Mouse (Mus musculus): ENCODE results near the gene Bean1. TPM values are rescaled to one million over a fixed set of nuclear protein-coding genes. Genes with fewer than 3 reads are reported as not detected.

Bean1 gene
- 0.15 and 0.85 TPM in 2 replicates for polyA plus RNA-seq (2016; fragmentation: Nextera tagmentation; extraction: Ambion mirVana)

DNA sequence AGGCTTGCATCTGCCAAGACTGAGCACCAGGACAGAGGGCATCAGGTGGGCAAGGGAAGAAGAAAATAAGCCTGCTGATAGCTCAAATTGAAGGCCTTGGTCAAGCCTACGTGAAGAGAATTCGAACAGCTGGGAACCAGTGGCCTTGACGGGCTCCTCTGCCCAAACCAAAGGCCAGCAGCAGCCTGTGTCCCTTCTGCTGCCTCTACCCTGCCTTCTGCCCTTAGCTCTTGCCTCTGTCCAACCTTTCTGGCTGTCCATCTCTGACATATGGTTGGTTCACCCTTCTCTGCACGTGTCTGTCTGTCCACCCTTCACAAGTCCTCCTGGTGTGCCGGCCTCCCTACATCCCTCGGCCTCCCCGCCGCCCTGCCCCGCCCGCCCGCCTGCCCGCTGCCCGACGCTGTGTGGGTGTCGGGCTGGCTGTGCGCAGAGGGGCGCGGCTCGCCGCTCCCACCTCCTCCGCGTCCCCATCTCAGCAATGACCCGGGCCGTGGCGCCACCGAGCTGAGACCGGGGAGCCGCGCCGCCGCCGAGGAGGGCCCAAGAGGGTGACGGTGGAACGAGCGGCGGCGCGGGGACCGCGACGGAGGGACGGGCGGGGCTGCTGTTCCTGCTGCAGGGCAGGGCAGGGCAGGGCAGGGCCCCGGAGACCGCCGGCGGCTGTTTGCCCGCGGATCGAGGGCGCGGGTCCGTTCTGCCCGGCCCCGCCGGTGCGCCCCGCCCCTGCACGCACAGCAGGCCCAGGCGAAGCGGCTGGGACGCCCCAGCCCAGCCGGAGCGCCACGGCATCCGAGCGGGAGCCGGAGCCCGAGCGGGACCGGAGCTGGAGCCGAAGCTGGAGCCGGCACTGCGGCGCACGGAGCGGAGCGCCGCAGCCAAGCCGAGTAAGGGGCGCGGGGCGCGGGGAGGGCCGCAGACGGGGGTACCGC, at the start of gene Bean1:
Bean1 (plus strand) TSS at position 325 of the 932 bp plus-strand sequence.
- Histone ChIP-seq H3K4me1 (replicated peaks) (peaks cover 18% of the 10 kb centered on the region), H3K27ac (peak within 1 kb of the TSS; percentile 85), H3K27me3 (ENCODE audit: insufficient read depth, poor library complexity, severe bottlenecking) (peaks cover 59% of the 10 kb centered on the region), H3K4me3 (peak within 1 kb of the TSS; percentile 79), H3K9me3 (no peaks in the 10 kb centered on the region), H3K36me3 (no peaks in the 10 kb centered on the region)
- peak; percentile 60 for DNase-seq (ENCODE audit: low spot score)
- WGBS: 2% methylated on average over 87 of the region's 87 CpGs

GRCm38 (mm10) chr8:104121640-104122416, 48.4 kb upstream of the Bean1 start:
- 87% methylated on average over 12 of the region's 12 CpGs for WGBS
- H3K27ac ChIP-seq: no peak overlapping the region
- no peaks in the 10 kb centered on the region for H3K4me1 ChIP-seq (replicated peaks)
- DNase-seq (ENCODE audit: low spot score): no peak
- H3K36me3 ChIP-seq: no peaks in the 10 kb centered on the region
- H3K4me3 ChIP-seq: no peak overlapping the region
- no peaks in the 10 kb centered on the region for H3K27me3 ChIP-seq (ENCODE audit: insufficient read depth, poor library complexity, severe bottlenecking)
- no peaks in the 10 kb centered on the region for H3K9me3 ChIP-seq

DNA sequence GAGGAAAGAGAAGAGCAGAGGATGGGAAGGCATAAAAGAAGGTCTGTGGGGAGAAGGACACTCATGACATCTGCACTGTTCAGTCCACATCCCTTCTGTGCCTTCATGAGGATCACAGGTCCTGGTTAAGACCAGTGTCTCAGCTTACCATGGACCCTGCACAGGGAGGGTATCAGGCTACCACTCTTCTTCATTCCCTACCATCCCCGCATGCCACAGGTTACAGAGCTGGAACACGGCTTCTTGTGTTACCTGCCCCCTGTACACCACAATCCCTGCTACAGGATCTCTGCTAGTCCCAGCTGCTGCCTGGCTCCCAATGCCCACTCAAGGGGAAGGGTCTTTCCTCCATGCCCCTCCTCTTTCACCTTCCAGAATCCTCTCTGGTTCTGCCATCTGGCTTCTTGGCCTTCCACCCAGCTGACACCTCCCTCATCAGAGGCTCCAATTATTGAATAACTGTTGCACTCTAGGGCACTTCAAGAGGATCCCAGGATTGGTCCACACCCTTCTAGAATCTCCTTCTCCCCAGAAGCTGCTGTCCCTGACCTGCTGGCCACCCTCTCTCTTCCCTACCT, 47.1 kb upstream of the Bean1 start:
- no peak overlapping the region for H3K27ac ChIP-seq
- no peak overlapping the region for H3K4me3 ChIP-seq
- WGBS: 88% methylated on average over 2 of the region's 2 CpGs
- no peaks in the 10 kb centered on the region for H3K27me3 ChIP-seq (ENCODE audit: insufficient read depth, poor library complexity, severe bottlenecking)
- no peaks in the 10 kb centered on the region for H3K36me3 ChIP-seq
- no peaks in the 10 kb centered on the region for H3K4me1 ChIP-seq (replicated peaks)
- DNase-seq (ENCODE audit: low spot score): no peak
- H3K9me3 ChIP-seq: no peaks in the 10 kb centered on the region

- no peaks in the 10 kb centered on the region for H3K36me3 ChIP-seq
- H3K9me3 ChIP-seq: no peaks in the 10 kb centered on the region
- 82% methylated on average over 5 of the region's 5 CpGs for WGBS
Observed at GRCm38 (mm10) chr8:104124534-104124933, 45.7 kb upstream of the Bean1 start.

GRCm38 (mm10) chr8:104127160-104127883, 42.9 kb upstream of the Bean1 start:
- WGBS: 81% methylated on average over 4 of the region's 4 CpGs
- no peaks in the 10 kb centered on the region for H3K36me3 ChIP-seq
- no peak for DNase-seq (ENCODE audit: low spot score)

More at GRCm38 (mm10) chr8:104124534-104124933, 45.7 kb upstream of the Bean1 start:
- H3K4me1 ChIP-seq (replicated peaks): no peaks in the 10 kb centered on the region
- H3K4me3 ChIP-seq: no peak overlapping the region
- H3K27me3 ChIP-seq (ENCODE audit: insufficient read depth, poor library complexity, severe bottlenecking): no peaks in the 10 kb centered on the region
- no peak for DNase-seq (ENCODE audit: low spot score)
- no peak overlapping the region for H3K27ac ChIP-seq

DNA sequence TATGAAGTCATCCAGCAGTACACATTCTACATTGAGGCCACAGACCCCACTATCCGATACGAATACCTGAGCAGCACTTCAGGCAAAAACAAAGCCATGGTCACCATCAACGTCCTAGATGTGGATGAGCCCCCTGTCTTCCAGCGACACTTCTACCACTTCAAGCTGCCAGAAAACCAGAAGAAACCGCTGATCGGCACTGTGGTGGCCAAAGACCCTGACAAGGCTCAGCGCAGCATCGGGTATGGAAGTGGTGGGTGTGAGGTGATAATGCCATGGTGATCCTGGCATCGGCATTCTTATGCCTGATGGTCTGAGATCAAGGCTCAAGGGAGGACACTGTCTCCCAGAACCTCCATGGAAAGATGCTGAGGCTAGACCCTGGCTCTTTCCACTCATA, 39.3 kb upstream of the Bean1 start:
- DNase-seq (ENCODE audit: low spot score): no peak
- no peaks in the 10 kb centered on the region for H3K4me1 ChIP-seq (replicated peaks)
- 93% methylated on average over 9 of the region's 9 CpGs for WGBS

More at GRCm38 (mm10) chr8:104127160-104127883, 42.9 kb upstream of the Bean1 start:
- H3K27me3 ChIP-seq (ENCODE audit: insufficient read depth, poor library complexity, severe bottlenecking): no peaks in the 10 kb centered on the region
- H3K27ac ChIP-seq: no peak overlapping the region
- H3K9me3 ChIP-seq: no peaks in the 10 kb centered on the region
- H3K4me3 ChIP-seq: no peak overlapping the region
- no peaks in the 10 kb centered on the region for H3K4me1 ChIP-seq (replicated peaks)

GRCm38 (mm10) chr8:104131414-104131975, 38.7 kb upstream of the Bean1 start:
- no peak for DNase-seq (ENCODE audit: low spot score)

More for the DNA sequence above, 39.3 kb upstream of the Bean1 start:
- H3K9me3 ChIP-seq: no peaks in the 10 kb centered on the region
- H3K27me3 ChIP-seq (ENCODE audit: insufficient read depth, poor library complexity, severe bottlenecking): no peaks in the 10 kb centered on the region
- H3K4me3 ChIP-seq: no peak overlapping the region
- no peak overlapping the region for H3K27ac ChIP-seq
- H3K36me3 ChIP-seq: no peaks in the 10 kb centered on the region

DNA sequence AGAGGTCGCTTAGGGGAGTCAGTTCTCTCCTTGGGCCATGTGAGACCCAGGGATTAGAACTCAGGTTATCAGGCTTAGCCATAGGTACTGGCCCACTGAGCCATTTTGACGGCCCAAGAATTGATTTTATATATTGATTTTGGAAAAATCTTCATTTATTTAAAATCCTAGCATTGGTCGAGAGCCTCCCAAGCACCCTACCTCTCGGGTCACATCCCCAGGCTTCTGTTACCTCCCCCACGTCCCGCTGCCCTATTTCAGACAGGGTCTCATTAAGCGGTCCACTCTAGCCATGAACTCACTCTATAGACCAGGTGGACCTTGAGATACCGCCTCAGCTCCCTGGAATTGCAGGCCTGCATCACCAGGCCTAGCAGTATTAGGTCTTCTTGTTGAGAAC, 35.7 kb upstream of the Bean1 start:
- Histone ChIP-seq H3K36me3 (no peaks in the 10 kb centered on the region), H3K4me1 (replicated peaks) (no peaks in the 10 kb centered on the region), H3K9me3 (no peaks in the 10 kb centered on the region), H3K27ac (no peak overlapping the region), H3K4me3 (no peak overlapping the region), H3K27me3 (ENCODE audit: insufficient read depth, poor library complexity, severe bottlenecking) (no peaks in the 10 kb centered on the region)
- DNase-seq (ENCODE audit: low spot score): no peak
- WGBS: 94% methylated on average over 8 of the region's 8 CpGs

More at GRCm38 (mm10) chr8:104131414-104131975, 38.7 kb upstream of the Bean1 start:
- no peaks in the 10 kb centered on the region for H3K4me1 ChIP-seq (replicated peaks)
- no peaks in the 10 kb centered on the region for H3K9me3 ChIP-seq
- H3K4me3 ChIP-seq: no peak overlapping the region
- H3K27me3 ChIP-seq (ENCODE audit: insufficient read depth, poor library complexity, severe bottlenecking): no peaks in the 10 kb centered on the region
- H3K36me3 ChIP-seq: no peaks in the 10 kb centered on the region
- 93% methylated on average over 7 of the region's 7 CpGs for whole genome bisulfite sequencing
- no peak overlapping the region for H3K27ac ChIP-seq

- 85% methylated on average over 3 of the region's 3 CpGs for WGBS
- no peaks in the 10 kb centered on the region for H3K27me3 ChIP-seq (ENCODE audit: insufficient read depth, poor library complexity, severe bottlenecking)
- H3K4me3 ChIP-seq: no peak overlapping the region
- H3K4me1 ChIP-seq (replicated peaks): no peaks in the 10 kb centered on the region
- H3K36me3 ChIP-seq: no peaks in the 10 kb centered on the region
- H3K27ac ChIP-seq: no peak overlapping the region
- H3K9me3 ChIP-seq: no peaks in the 10 kb centered on the region
- no peak for DNase-seq (ENCODE audit: low spot score)
Observed at GRCm38 (mm10) chr8:104136277-104136676, 34.0 kb upstream of the Bean1 start.

GRCm38 (mm10) chr8:104137636-104138035, 32.6 kb upstream of the Bean1 start:
- Histone ChIP-seq H3K36me3 (no peaks in the 10 kb centered on the region), H3K4me1 (replicated peaks) (no peaks in the 10 kb centered on the region), H3K4me3 (no peak overlapping the region), H3K9me3 (no peaks in the 10 kb centered on the region), H3K27ac (no peak overlapping the region), H3K27me3 (ENCODE audit: insufficient read depth, poor library complexity, severe bottlenecking) (no peaks in the 10 kb centered on the region)
- WGBS: 86% methylated on average over 5 of the region's 5 CpGs
- no peak for DNase-seq (ENCODE audit: low spot score)

DNA sequence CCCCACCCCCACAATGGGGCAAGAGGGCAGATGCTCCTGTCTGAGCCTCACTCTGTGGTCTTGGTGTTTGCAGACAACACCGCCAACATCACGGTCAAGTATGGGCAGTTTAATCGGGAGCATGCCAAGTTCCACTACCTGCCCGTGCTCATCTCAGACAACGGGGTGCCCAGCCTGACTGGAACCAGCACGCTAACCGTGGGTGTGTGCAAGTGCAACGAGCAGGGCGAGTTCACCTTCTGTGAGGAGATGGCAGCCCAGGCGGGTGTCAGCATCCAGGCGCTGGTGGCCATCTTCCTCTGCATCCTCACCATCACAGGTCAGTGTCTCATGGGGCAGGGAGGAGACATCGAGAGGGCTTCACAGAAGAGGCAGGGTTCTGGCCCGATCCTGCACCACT, 29.6 kb upstream of the Bean1 start:
- no peak for DNase-seq (ENCODE audit: low spot score)
- WGBS: 91% methylated on average over 13 of the region's 13 CpGs
- H3K4me1 ChIP-seq (replicated peaks): peaks cover 4% of the 10 kb centered on the region; the same call in 1 of the 2 replicates
- H3K27me3 ChIP-seq (ENCODE audit: insufficient read depth, poor library complexity, severe bottlenecking): no peaks in the 10 kb centered on the region
- H3K4me3 ChIP-seq: no peak overlapping the region
- H3K36me3 ChIP-seq: no peaks in the 10 kb centered on the region
- no peak overlapping the region for H3K27ac ChIP-seq
- H3K9me3 ChIP-seq: no peaks in the 10 kb centered on the region

- no peaks in the 10 kb centered on the region for H3K36me3 ChIP-seq
- H3K4me3 ChIP-seq: no peak overlapping the region
- H3K27me3 ChIP-seq (ENCODE audit: insufficient read depth, poor library complexity, severe bottlenecking): no peaks in the 10 kb centered on the region
- H3K27ac ChIP-seq: no peak overlapping the region
- 90% methylated on average over 25 of the region's 25 CpGs for WGBS
- H3K4me1 ChIP-seq (replicated peaks): peaks cover 4% of the 10 kb centered on the region; the same call in 1 of the 2 replicates
- H3K9me3 ChIP-seq: no peaks in the 10 kb centered on the region
- no peak for DNase-seq (ENCODE audit: low spot score)
Observed at GRCm38 (mm10) chr8:104142415-104142814, 27.8 kb upstream of the Bean1 start.
